Mouse (Mus musculus): ENCODE measurements at regions not wholly inside any gene's neighbourhood (a gene's known extent, or its start where the extent isn't known, plus 50 kb on each side); places are given as distances from the start of the nearest gene placed in this dataset.

DNA sequence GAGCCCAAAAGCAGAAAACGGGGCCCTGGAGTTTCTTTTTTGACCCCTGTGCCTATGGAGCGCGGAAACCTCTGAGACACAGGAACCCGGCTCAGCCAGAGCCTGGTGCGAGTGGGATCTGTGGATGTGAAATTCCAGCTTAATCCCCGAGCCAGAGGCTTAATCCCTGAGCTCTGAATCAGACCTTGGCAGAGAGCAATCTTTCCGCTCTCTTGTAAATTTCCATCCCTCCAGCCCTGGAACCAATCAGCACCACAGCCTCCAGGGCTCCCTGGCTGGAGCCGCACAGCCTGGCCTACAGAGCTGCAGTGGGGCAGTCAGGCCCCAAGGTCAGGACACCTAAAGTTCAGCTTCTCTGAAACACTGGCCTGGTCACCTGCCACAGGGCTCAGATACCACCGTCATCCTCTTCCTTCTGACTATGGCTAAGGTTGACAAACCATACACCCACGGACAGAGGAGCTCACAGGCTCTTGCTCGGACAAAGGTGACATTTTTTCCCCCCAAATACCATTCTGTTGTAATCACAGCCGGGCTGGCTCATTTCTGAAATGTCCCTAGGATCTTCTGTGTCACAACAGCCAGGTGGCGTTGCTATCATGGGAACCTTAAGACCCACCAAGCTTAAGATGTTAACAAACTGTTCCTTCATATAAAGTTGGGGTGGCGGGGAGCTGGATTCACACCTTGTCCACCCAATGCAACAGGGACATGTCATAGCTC, 184.2 kb upstream of the Dapk1 start:
- TF ChIP-seq CTCF (conservative IDR thresholded peaks at IDR 0.05; ENCODE audit: insufficient read depth, insufficient read length, low read depth, low read length) (no peak), POLR2A (IDR thresholded peaks at IDR 0.05; ENCODE audit: low read depth, low read length) (no peak)

Data from kidney, adult 2 months (tissue).